Mouse (Mus musculus): ENCODE measurements around the gene Hexb. TPM values are rescaled to one million over a fixed set of nuclear protein-coding genes. Genes with fewer than 3 reads are reported as not detected.
"Not testable (repeated sequence)": the region's sequence is repeated elsewhere in the genome, so short reads cannot be mapped to it uniquely, and the experiment has no call there.

The Hexb gene
- polyA plus RNA-seq, 1 experiment from 2014 or later, result 39.1 TPM

DNA sequence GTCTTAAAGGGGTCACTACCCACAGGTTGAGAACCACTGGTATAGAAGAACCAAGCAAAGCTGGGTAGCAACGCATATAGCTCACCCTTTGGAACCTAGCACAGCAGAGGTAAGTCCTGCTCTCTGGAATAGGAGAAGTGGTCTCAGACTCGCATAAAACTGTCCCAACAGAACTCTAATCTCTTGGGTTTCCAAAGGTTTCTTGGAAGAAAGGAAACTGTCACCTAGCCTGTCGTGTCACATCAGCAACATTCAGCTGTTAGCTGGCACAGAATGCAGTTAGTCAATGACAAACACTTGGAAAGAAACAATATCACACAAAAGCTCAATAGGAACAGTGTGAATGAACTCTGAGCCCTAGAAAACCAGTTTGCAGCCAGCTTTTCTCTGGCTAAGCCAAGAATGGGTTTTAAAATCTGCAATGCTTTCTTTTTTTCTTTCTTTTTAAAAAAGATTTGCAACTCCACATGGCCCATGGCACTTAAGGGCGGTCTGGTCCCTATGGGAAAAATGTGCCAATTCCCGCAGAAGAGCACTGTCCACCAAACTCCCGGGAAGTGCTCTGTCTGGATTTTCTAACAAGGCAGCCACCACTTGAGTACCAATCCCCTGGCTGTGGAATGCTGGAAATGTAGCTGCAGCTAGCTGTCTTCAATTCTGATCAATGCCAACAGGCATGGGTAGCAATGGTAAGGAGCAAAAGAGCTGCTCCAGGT lies 17.9 kb downstream of the Hexb start:
- Histone ChIP-seq H3K4me3 (ENCODE audit: control insufficient read depth in 1 of 2, insufficient read depth in 1 of 2, low read depth in 1 of 2, low read length in 2 of 2) (no peak overlapping the region), H3K4me2 (ENCODE audit: low read length) (no peak overlapping the region), H3K27me3 (ENCODE audit: control insufficient read depth, insufficient read depth, low read length) (no peaks in the 10 kb centered on the region), H3K9me3 (ENCODE audit: control insufficient read depth, low read length) (no peaks in the 10 kb centered on the region), H3K27ac (replicated peaks in 1 of 2; ENCODE audit: control insufficient read depth in 1 of 2, insufficient read depth in 1 of 2, low read depth in 2 of 2, low read length in 2 of 2) (no peak overlapping the region), H3K9ac (ENCODE audit: low read length) (no peak overlapping the region), H3K36me3 (ENCODE audit: control insufficient read depth, insufficient read depth, low read length) (peaks cover 71% of the 10 kb centered on the region), H3K4me1 (ENCODE audit: control insufficient read depth in 2 of 2, insufficient read depth in 2 of 2, low read length in 2 of 2) (peaks cover 4 to 9% of the 10 kb centered on the region in 2 experiments)
- ATAC-seq (ENCODE audit: insufficient number of reproducible peaks, insufficient read depth, low FRiP score, low read depth), result no peak
- WGBS, result 68% methylated on average over 6 of the region's 6 CpGs

DNA sequence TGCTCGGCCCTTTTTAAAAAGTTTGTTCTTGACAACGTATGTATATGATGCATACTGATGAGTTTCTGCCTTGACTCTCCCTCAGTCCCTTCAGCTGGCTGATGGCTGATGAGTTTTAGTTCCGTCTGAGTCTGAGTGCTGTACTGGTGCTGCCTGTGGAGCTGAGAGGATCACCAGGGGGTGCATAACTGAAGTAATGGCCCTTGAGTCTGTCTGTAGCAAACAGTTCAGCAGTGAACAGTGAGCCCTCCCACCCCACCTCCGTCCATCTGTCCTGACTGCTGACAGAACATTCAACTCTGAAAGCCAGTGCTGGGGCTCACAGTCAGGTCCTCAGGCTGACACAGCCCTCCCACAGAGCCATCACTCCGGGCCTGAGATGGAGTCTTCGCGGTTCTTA lies 19.2 kb downstream of the Hexb start:
- no peak overlapping the region for H3K27ac ChIP-seq (replicated peaks in 1 of 2; ENCODE audit: control insufficient read depth in 1 of 2, insufficient read depth in 1 of 2, low read depth in 2 of 2, low read length in 2 of 2)
- H3K27me3 ChIP-seq (ENCODE audit: control insufficient read depth, insufficient read depth, low read length), result no peaks in the 10 kb centered on the region
- no peak overlapping the region for H3K4me3 ChIP-seq (ENCODE audit: control insufficient read depth in 1 of 2, insufficient read depth in 1 of 2, low read depth in 1 of 2, low read length in 2 of 2)
- H3K4me2 ChIP-seq (ENCODE audit: low read length), result no peak overlapping the region
- H3K9ac ChIP-seq (ENCODE audit: low read length), result no peak overlapping the region
- H3K4me1 ChIP-seq (ENCODE audit: control insufficient read depth in 2 of 2, insufficient read depth in 2 of 2, low read length in 2 of 2), result no peaks in the 10 kb centered on the region
- no peaks in the 10 kb centered on the region for H3K9me3 ChIP-seq (ENCODE audit: control insufficient read depth, low read length)
- ATAC-seq (ENCODE audit: insufficient number of reproducible peaks, insufficient read depth, low FRiP score, low read depth), result no peak
- WGBS, result 81% methylated on average over 7 of the region's 7 CpGs
- H3K36me3 ChIP-seq (ENCODE audit: control insufficient read depth, insufficient read depth, low read length), result peaks cover 84% of the 10 kb centered on the region

DNA sequence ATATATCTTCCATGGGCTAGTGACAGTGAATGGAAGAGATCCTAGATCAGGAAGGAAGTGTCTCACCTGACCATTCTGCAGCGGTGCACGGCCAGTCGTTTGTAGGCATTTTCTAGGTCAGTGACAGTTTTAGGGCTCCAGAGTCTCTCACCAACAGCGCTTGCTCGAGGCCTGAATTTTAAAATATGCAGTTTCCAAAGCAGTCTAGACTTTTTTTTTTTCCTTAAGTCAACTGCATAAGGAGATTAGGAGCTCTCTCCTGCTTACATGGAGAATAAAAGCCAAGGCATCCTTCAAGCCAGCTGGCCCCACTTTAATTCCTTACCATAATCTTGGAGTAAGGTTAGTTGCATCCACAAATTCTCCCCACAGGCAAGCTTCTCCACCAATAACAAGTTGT lies 21.4 kb downstream of the Hexb start:
- H3K4me3 ChIP-seq (ENCODE audit: control insufficient read depth in 1 of 2, insufficient read depth in 1 of 2, low read depth in 1 of 2, low read length in 2 of 2), result no peak overlapping the region
- no peaks in the 10 kb centered on the region for H3K27me3 ChIP-seq (ENCODE audit: control insufficient read depth, insufficient read depth, low read length)
- no peaks in the 10 kb centered on the region for H3K9me3 ChIP-seq (ENCODE audit: control insufficient read depth, low read length)
- 84% methylated on average over 5 of the region's 5 CpGs for WGBS
- no peak overlapping the region for H3K27ac ChIP-seq (replicated peaks in 1 of 2; ENCODE audit: control insufficient read depth in 1 of 2, insufficient read depth in 1 of 2, low read depth in 2 of 2, low read length in 2 of 2)
- no peak overlapping the region for H3K4me2 ChIP-seq (ENCODE audit: low read length)
- no peak for ATAC-seq (ENCODE audit: insufficient number of reproducible peaks, insufficient read depth, low FRiP score, low read depth)
- H3K9ac ChIP-seq (ENCODE audit: low read length), result no peak overlapping the region
- no peaks in the 10 kb centered on the region for H3K4me1 ChIP-seq (ENCODE audit: control insufficient read depth in 2 of 2, insufficient read depth in 2 of 2, low read length in 2 of 2)
- H3K36me3 ChIP-seq (ENCODE audit: control insufficient read depth, insufficient read depth, low read length), result peaks cover 90% of the 10 kb centered on the region

DNA sequence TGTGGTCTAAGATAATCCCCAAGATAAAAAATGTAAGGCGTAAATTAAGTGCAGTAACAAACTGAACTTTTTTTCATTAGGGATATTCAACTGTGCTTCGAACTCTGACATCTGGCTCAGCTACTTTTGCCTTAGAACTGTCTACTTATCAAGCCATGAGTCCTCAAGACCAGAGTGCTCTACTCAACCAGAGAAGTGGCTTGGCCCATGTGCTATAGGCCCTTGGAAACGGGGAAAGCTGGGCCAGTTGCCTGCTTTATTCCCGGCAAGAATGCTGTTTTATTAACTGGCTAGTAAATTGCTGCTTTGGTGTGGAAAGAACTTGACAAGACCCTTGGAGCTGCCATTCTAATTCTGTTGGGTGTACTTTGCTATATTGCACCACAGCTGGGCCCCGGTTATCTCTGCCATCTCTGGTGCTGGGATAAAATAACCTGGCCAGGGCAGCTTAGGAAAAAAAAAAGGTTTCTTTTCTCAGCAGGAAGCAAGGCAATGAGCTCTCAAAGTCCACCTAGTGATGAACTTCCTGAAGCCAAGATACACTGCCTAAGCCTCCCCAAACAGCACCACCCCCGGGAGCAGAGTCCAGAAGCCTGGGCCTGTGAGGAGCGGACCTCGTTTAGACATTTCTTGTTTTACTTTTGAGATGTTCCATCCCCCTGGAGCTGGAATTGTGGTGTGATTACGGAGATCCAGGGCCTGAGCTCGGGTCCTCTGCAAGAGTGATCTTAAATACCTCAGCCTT lies 22.5 kb downstream of the Hexb start:
- no peak for ATAC-seq (ENCODE audit: insufficient number of reproducible peaks, insufficient read depth, low FRiP score, low read depth)
- no peaks in the 10 kb centered on the region for H3K27me3 ChIP-seq (ENCODE audit: control insufficient read depth, insufficient read depth, low read length)

DNA sequence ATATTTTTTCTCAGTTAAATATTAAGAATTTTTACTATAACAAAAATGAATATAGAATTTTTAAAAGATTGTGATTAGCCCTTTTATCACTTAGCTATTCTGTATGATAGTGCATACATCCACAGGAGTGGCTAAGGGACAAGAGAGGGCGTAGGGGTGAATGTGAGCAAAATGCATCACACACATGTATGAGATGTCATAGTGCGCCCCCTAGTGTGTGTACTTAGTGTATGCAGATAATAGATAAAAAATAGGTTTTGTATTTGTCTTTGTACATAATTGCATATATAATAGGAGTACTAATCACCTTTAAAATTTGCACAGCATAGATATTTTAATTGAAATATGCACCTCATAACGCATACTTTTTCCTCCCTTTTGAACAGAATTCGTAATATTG lies 52.3 kb downstream of the Hexb start:
- peaks cover 79% of the 10 kb centered on the region for H3K36me3 ChIP-seq (ENCODE audit: control insufficient read depth, insufficient read depth, low read length)
- no peaks in the 10 kb centered on the region for H3K4me1 ChIP-seq (ENCODE audit: control insufficient read depth in 2 of 2, insufficient read depth in 2 of 2, low read length in 2 of 2)
- H3K9ac ChIP-seq (ENCODE audit: low read length), result no peak overlapping the region
- H3K27me3 ChIP-seq (ENCODE audit: control insufficient read depth, insufficient read depth, low read length), result no peaks in the 10 kb centered on the region
- H3K27ac ChIP-seq (replicated peaks in 1 of 2; ENCODE audit: control insufficient read depth in 1 of 2, insufficient read depth in 1 of 2, low read depth in 2 of 2, low read length in 2 of 2), result no peak overlapping the region
- H3K9me3 ChIP-seq (ENCODE audit: control insufficient read depth, low read length), result no peaks in the 10 kb centered on the region
- WGBS, result 58% methylated on average over 4 of the region's 4 CpGs
- H3K4me2 ChIP-seq (ENCODE audit: low read length), result no peak overlapping the region
- no peak for ATAC-seq (ENCODE audit: insufficient number of reproducible peaks, insufficient read depth, low FRiP score, low read depth)
- no peak overlapping the region for H3K4me3 ChIP-seq (ENCODE audit: control insufficient read depth in 1 of 2, insufficient read depth in 1 of 2, low read depth in 1 of 2, low read length in 2 of 2)

More for the DNA sequence above, 22.5 kb downstream of the Hexb start:
- no peaks in the 10 kb centered on the region for H3K9me3 ChIP-seq (ENCODE audit: control insufficient read depth, low read length)
- no peak overlapping the region for H3K4me2 ChIP-seq (ENCODE audit: low read length)
- H3K4me1 ChIP-seq (ENCODE audit: control insufficient read depth in 2 of 2, insufficient read depth in 2 of 2, low read length in 2 of 2), result no peaks in the 10 kb centered on the region
- no peak overlapping the region for H3K9ac ChIP-seq (ENCODE audit: low read length)
- H3K36me3 ChIP-seq (ENCODE audit: control insufficient read depth, insufficient read depth, low read length), result peaks cover 95% of the 10 kb centered on the region
- H3K4me3 ChIP-seq (ENCODE audit: control insufficient read depth in 1 of 2, insufficient read depth in 1 of 2, low read depth in 1 of 2, low read length in 2 of 2), result no peak overlapping the region
- H3K27ac ChIP-seq (replicated peaks in 1 of 2; ENCODE audit: control insufficient read depth in 1 of 2, insufficient read depth in 1 of 2, low read depth in 2 of 2, low read length in 2 of 2), result no peak overlapping the region
- WGBS, result 86% methylated on average over 10 of the region's 10 CpGs

DNA sequence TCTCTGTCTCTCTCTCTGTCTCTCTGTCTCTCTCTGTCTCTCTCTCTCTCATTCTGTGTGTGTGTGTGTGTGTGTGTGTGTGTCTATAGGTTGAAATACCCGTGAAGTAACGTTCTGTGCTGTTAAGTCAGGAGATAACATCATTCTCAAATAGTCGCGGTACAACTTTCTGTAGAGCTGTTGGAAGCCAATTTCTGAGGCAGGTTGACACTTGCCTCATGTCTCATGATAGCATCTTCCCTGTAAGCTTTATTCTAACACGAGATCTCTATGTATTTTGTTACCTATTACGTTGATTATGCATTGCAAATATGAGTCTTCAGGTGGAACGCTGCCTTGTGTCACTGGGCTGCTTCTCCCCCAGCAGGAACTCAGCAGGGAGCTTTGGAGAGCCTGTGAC lies 55.8 kb downstream of the Hexb start:
- H3K27ac ChIP-seq (replicated peaks in 1 of 2; ENCODE audit: control insufficient read depth in 1 of 2, insufficient read depth in 1 of 2, low read depth in 2 of 2, low read length in 2 of 2), result no peak overlapping the region
- H3K4me1 ChIP-seq (ENCODE audit: control insufficient read depth in 2 of 2, insufficient read depth in 2 of 2, low read length in 2 of 2), result peaks cover 3 to 6% of the 10 kb centered on the region in 2 experiments; a peak in 2 of 4 replicates
- H3K4me3 ChIP-seq (ENCODE audit: control insufficient read depth in 1 of 2, insufficient read depth in 1 of 2, low read depth in 1 of 2, low read length in 2 of 2), result no peak overlapping the region
- no peak overlapping the region for H3K4me2 ChIP-seq (ENCODE audit: low read length)
- WGBS, result 86% methylated on average over 7 of the region's 7 CpGs
- peaks cover 46% of the 10 kb centered on the region for H3K36me3 ChIP-seq (ENCODE audit: control insufficient read depth, insufficient read depth, low read length)
- no peak overlapping the region for H3K9ac ChIP-seq (ENCODE audit: low read length)
- H3K9me3 ChIP-seq (ENCODE audit: control insufficient read depth, low read length), result no peaks in the 10 kb centered on the region
- no peak for ATAC-seq (ENCODE audit: insufficient number of reproducible peaks, insufficient read depth, low FRiP score, low read depth)
- H3K27me3 ChIP-seq (ENCODE audit: control insufficient read depth, insufficient read depth, low read length), result no peaks in the 10 kb centered on the region

DNA sequence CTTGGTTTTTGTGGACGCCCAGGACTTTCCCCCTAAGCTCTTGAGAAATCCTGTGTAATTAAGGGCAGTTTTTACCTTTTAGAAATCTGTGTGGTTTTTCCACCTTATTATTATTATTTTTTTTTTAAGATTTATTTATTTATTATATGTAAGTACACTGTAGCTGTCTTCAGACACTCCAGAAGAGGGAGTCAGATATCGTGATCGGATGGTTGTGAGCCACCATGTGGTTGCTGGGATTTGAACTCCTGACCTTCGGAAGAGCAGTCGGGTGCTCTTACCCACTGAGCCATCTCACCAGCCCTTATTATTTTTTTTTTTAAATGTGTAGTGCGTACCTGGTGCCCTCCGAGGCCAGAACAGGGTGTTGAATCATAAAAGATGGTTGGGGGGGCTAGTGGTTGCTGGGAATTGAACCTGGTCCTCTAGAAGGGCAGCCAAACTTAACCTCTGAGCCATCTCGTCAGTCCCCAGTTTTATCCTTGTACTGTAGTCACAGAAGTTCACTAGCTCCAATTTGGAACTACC lies 59.7 kb downstream of the Hexb start:
- Histone ChIP-seq H3K4me2 (ENCODE audit: low read length) (peak overlapping the region; percentile 65), H3K36me3 (ENCODE audit: control insufficient read depth, insufficient read depth, low read length) (peaks cover 41% of the 10 kb centered on the region), H3K9ac (ENCODE audit: low read length) (peak overlapping the region; percentile 94), H3K27ac (replicated peaks in 1 of 2; ENCODE audit: control insufficient read depth in 1 of 2, insufficient read depth in 1 of 2, low read depth in 2 of 2, low read length in 2 of 2) (peak overlapping the region; percentile 91 to 93), H3K4me3 (ENCODE audit: control insufficient read depth in 1 of 2, insufficient read depth in 1 of 2, low read depth in 1 of 2, low read length in 2 of 2) (peak overlapping the region; percentile 92 to 94)
- not testable (repeated sequence) for H3K27me3 ChIP-seq (ENCODE audit: control insufficient read depth, insufficient read depth, low read length); H3K9me3 ChIP-seq (ENCODE audit: control insufficient read depth, low read length); ATAC-seq (ENCODE audit: insufficient number of reproducible peaks, insufficient read depth, low FRiP score, low read depth); H3K4me1 ChIP-seq (ENCODE audit: control insufficient read depth in 2 of 2, insufficient read depth in 2 of 2, low read length in 2 of 2)
- 29% methylated on average over 8 of the region's 8 CpGs for WGBS
